Mouse (Mus musculus) NIH3T3 (cell line): ENCODE results near the gene Clcn2.
"Not testable (repeated sequence)": the region's sequence is repeated elsewhere in the genome, so short reads cannot be mapped to it uniquely, and the experiment has no call there.

ENCODE experiments used
- DNase-seq: peaks from one replicate; pipeline ENCODE4 v3.0.0-alpha.2; 2012; ENCODE audit warnings: low read depth

Clcn2 gene

GRCm38 (mm10) chr16:20701316-20701715 lies 16.2 kb downstream of the Clcn2 start:
- no peak for DNase-seq

GRCm38 (mm10) chr16:20700036-20700435 lies 17.5 kb downstream of the Clcn2 start:
- no peak for DNase-seq

- DNase-seq = no peak
These were observed 18.3 kb downstream of the Clcn2 start for GRCm38 (mm10) chr16:20699266-20699665.

GRCm38 (mm10) chr16:20695622-20696323 lies 21.8 kb downstream of the Clcn2 start:
- peak; percentile 80 for DNase-seq

GRCm38 (mm10) chr16:20694781-20695180 lies 22.8 kb downstream of the Clcn2 start:
- peak; percentile 55 for DNase-seq

GRCm38 (mm10) chr16:20693111-20693701 lies 24.3 kb downstream of the Clcn2 start, which contains the start of gene Fam131a:
Gene Fam131a (plus strand): TSS chr16:20693241.
- DNase-seq = peak; percentile 54

GRCm38 (mm10) chr16:20692241-20692965 lies 25.1 kb downstream of the Clcn2 start:
- DNase-seq = no peak

- no peak for DNase-seq
These were observed 25.9 kb downstream of the Clcn2 start for GRCm38 (mm10) chr16:20691617-20692016.

GRCm38 (mm10) chr16:20690774-20691173 lies 26.8 kb downstream of the Clcn2 start:
- DNase-seq = no peak

- DNase-seq = peak; percentile 97
These were observed 39.4 kb downstream of the Clcn2 start for GRCm38 (mm10) chr16:20677974-20678675.

GRCm38 (mm10) chr16:20677380-20677779 lies 40.2 kb downstream of the Clcn2 start:
- no peak for DNase-seq

- DNase-seq = peak; percentile 63
These were observed 40.8 kb downstream of the Clcn2 start for GRCm38 (mm10) chr16:20676702-20677101.

- DNase-seq = no peak
These were observed 42.3 kb downstream of the Clcn2 start for GRCm38 (mm10) chr16:20675213-20675612.

- peak; percentile 38 for DNase-seq
These were observed 43.7 kb downstream of the Clcn2 start for GRCm38 (mm10) chr16:20673706-20674303.

GRCm38 (mm10) chr16:20672965-20673705 lies 44.4 kb downstream of the Clcn2 start:
- no peak for DNase-seq

- DNase-seq = peak; percentile 99
These were observed 45.0 kb downstream of the Clcn2 start for GRCm38 (mm10) chr16:20672500-20672902.

GRCm38 (mm10) chr16:20671886-20672285 lies 45.7 kb downstream of the Clcn2 start:
- DNase-seq = no peak

GRCm38 (mm10) chr16:20670291-20670690 lies 47.3 kb downstream of the Clcn2 start:
- DNase-seq = no peak

- DNase-seq = not testable (repeated sequence)
These were observed 49.5 kb downstream of the Clcn2 start, which contains the start of gene Eif4g1 for GRCm38 (mm10) chr16:20668013-20668412. Gene Eif4g1 (plus strand): TSS chr16:20668313.

GRCm38 (mm10) chr16:20657661-20658060 lies 59.9 kb downstream of the Clcn2 start:
- DNase-seq = peak; percentile 74

- no peak for DNase-seq
These were observed 64.2 kb downstream of the Clcn2 start for GRCm38 (mm10) chr16:20653315-20653714.
